Mouse (Mus musculus): ENCODE measurements at regions not wholly inside any gene's neighbourhood (a gene's known extent, or its start where the extent isn't known, plus 50 kb on each side); places are given as distances from the start of the nearest gene placed in this dataset.

GRCm38 (mm10) chr6:6291781-6292180, 74.8 kb upstream of the Slc25a13 start:
- DNase-seq (ENCODE audit: low spot score in 2 of 2) = no peak

- no peak for DNase-seq (ENCODE audit: low spot score in 2 of 2)
Observed at GRCm38 (mm10) chr6:6290427-6290826, 73.5 kb upstream of the Slc25a13 start.

- peak in 1 of 2 experiments; percentile 40 for DNase-seq (ENCODE audit: low spot score in 2 of 2)
Observed at GRCm38 (mm10) chr6:6289806-6290205, 72.8 kb upstream of the Slc25a13 start.

GRCm38 (mm10) chr6:6280812-6281568, 64.0 kb upstream of the Slc25a13 start:
- no peak for DNase-seq (ENCODE audit: low spot score in 2 of 2)

- no peak for DNase-seq (ENCODE audit: low spot score in 2 of 2)
Observed at GRCm38 (mm10) chr6:6279646-6280045, 62.7 kb upstream of the Slc25a13 start.

GRCm38 (mm10) chr6:6270545-6270944, 53.6 kb upstream of the Slc25a13 start:
- DNase-seq (ENCODE audit: low spot score in 2 of 2) = no peak
